Mouse (Mus musculus) small intestine, adult 2 months (tissue): ENCODE data around the gene Rapsn.

Source experiments
- CTCF ChIP-seq: fragments of 200-500 bp; IDR thresholded peaks from 2 replicates; pipeline ENCODE4 v1.5.1; 2012; ENCODE audit warnings: low read depth, mild to moderate bottlenecking, control low read depth, inconsistent platforms, low read length, moderate library complexity, mixed read lengths; ENCODE audit not compliant: insufficient replicate concordance, insufficient read length; ENCODE audit errors: extremely low read depth
- POLR2A ChIP-seq: fragments of 200-500 bp; IDR thresholded peaks from 2 replicates; pipeline ENCODE4 v1.6.1; 2012; ENCODE audit warnings: low read depth, mild to moderate bottlenecking, control low read depth, inconsistent platforms, low read length, moderate library complexity

GRCm38 (mm10) chr2:91027391-91028214 lies 7.8 kb upstream of the Rapsn start:
- TF ChIP-seq CTCF (no peak), POLR2A (no peak)
